Mouse (Mus musculus): ENCODE data around the gene Slit1. TPM values are rescaled to one million over a fixed set of nuclear protein-coding genes. Genes with fewer than 3 reads are reported as not detected.

Gene Slit1
- polyA plus RNA-seq, 1 experiment from 2014 or later: 13.4 TPM

DNA sequence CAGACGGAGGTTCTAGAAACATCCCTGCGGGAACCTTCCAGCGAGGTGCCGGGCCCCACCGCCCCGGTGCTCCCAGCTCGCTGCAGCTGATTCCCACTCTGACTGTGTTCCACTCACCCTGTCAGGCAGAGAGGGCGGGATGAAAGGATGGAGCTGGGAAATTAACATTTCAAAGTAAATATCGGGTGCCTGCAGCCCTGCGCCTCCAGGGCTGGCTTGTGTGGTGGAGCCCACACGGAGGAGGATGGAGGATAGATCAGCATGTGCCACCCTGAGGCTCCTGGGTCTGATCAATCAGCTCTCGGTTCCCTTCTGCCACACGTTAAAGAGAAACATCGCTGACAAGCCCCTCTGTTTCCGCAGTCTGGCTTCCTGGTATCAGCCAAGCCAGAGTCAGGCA is 64.4 kb downstream of the Slit1 start:
- no peaks in the 10 kb centered on the region for H3K36me3 ChIP-seq
- H3K9me3 ChIP-seq (replicated peaks): no peaks in the 10 kb centered on the region
- H3K4me1 ChIP-seq: peaks cover 71% of the 10 kb centered on the region
- WGBS: 23% methylated on average over 15 of the region's 15 CpGs
- peaks cover 87% of the 10 kb centered on the region for H3K27me3 ChIP-seq (ENCODE audit: low read depth, poor library complexity, severe bottlenecking)
- H3K4me3 ChIP-seq: 0 out of 2 replicates have a peak overlapping the region, but pooled peaks have one; percentile 26
- no peak for DNase-seq (ENCODE audit: low spot score)
- peak overlapping the region; percentile 66 for H3K27ac ChIP-seq (replicated peaks)

DNA sequence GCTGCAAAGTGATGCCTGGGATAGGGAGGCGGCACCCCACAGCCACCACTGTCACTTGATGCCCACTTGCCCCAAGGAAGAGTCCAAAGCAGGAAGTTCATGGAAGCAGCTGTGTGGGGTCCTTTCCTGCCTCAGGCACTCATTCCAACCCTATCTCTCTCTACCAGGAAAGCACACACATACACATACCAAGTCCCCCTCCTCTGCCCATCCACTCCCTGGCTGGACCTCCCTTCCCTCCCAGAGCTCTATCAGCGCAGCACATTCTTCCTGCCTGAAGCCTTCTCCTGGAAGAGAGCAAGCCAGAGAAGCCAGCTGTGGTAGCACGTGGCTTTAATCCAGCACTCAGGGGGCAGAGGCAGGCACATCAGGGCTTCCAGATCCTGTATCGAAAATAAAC is 65.9 kb downstream of the Slit1 start:
- Histone ChIP-seq H3K27me3 (ENCODE audit: low read depth, poor library complexity, severe bottlenecking) (peaks cover 87% of the 10 kb centered on the region), H3K4me1 (peaks cover 78% of the 10 kb centered on the region), H3K27ac (replicated peaks) (0 out of 2 replicates have a peak overlapping the region, but pooled peaks have one; percentile 24), H3K4me3 (no peak overlapping the region), H3K36me3 (no peaks in the 10 kb centered on the region), H3K9me3 (replicated peaks) (no peaks in the 10 kb centered on the region)
- 69% methylated on average over 4 of the region's 4 CpGs for WGBS
- no peak for DNase-seq (ENCODE audit: low spot score)

DNA sequence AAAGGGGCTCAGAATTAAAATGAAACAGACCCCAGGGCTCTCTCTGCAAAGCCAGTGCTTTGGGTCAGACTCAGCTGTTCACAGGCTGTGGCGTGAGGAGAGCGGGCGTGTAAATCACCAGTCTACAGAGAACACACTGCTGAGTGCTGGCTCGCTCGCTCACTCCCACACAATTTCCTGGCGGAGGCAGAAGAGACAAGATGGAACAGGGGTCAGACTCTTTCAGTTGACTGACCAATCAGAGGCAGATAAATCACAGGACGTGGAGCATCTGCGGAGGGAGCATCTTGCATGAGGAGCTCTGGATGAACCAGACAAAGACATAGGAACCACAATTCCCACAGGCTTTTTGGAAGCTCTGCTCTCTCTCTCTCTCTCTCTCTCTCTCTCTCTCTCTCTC is 67.9 kb downstream of the Slit1 start:
- H3K9me3 ChIP-seq (replicated peaks): no peaks in the 10 kb centered on the region
- H3K27ac ChIP-seq (replicated peaks): peak overlapping the region; percentile 75
- peaks cover 92% of the 10 kb centered on the region for H3K27me3 ChIP-seq (ENCODE audit: low read depth, poor library complexity, severe bottlenecking)
- 86% methylated on average over 8 of the region's 8 CpGs for WGBS
- no peak overlapping the region for H3K4me3 ChIP-seq
- H3K4me1 ChIP-seq: peaks cover 90% of the 10 kb centered on the region
- H3K36me3 ChIP-seq: no peaks in the 10 kb centered on the region
- DNase-seq (ENCODE audit: low spot score): no peak

DNA sequence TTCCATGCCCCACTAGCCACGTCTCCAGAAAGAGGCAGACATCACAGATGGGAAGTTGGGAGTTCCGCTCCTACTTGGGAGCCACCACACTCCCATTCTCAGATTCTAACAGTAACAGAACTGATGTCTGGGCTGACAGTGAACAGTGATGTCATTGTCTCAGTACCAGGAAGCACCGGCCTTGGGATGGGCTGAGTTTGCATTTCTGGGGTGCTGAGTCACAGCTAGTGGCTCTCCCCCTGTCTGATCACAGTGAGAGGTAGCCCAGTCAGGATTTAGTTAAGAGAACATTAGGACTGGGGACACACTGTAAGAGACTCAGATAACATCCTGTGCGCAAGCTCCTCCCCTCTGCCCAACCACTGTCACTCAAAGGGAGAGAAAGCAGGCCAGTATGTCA is 69.1 kb downstream of the Slit1 start:
- Histone ChIP-seq H3K9me3 (replicated peaks) (no peaks in the 10 kb centered on the region), H3K4me3 (no peak overlapping the region), H3K36me3 (no peaks in the 10 kb centered on the region), H3K4me1 (peaks cover 94% of the 10 kb centered on the region), H3K27ac (replicated peaks) (no peak overlapping the region), H3K27me3 (ENCODE audit: low read depth, poor library complexity, severe bottlenecking) (peaks cover 87% of the 10 kb centered on the region)
- WGBS: 85% methylated on average over 4 of the region's 4 CpGs
- DNase-seq (ENCODE audit: low spot score): no peak

DNA sequence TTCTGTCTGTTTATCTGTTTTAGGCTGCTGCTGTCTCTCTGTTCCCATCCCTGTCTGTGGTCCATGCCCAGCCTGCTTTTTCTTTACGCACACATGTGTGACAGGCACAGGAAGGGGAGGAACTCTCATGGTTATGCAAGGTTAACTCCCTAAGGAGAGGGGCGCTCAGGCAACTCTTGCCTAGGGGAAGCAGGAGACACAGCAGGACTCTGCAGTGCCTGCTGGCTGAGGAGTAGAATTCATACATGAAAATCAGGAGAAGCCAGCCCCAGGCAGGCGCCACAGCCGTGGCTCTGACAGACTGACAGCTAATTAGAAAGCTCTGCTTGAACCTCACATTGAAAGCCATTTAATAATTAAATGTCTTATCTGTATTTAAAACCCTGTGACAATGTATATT is 70.6 kb downstream of the Slit1 start:
- no peak for DNase-seq (ENCODE audit: low spot score)
- H3K27me3 ChIP-seq (ENCODE audit: low read depth, poor library complexity, severe bottlenecking): peaks cover 87% of the 10 kb centered on the region
- H3K27ac ChIP-seq (replicated peaks): no peak overlapping the region
- no peak overlapping the region for H3K4me3 ChIP-seq
- no peaks in the 10 kb centered on the region for H3K9me3 ChIP-seq (replicated peaks)
- no peaks in the 10 kb centered on the region for H3K36me3 ChIP-seq
- 48% methylated on average over 4 of the region's 4 CpGs for WGBS
- peaks cover 96% of the 10 kb centered on the region for H3K4me1 ChIP-seq

DNA sequence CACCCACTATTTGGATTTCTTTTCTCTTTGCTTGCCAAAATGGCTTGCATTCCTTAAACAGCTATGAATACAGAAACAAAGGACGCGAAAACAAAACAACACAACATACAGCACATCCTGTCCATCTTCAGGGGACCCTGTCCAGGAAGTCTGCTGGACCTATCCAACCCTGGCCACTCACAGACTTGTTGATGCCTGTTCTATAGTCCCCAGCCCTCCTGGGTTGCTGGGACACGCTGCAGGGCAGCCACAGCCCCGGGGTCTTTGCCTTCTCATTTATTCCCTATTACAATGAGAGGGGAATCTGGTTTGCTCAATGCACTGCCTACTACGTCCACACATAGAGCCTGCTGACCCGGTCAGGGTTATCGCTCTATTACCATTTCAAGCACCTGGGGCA is 72.5 kb downstream of the Slit1 start:
- Histone ChIP-seq H3K4me1 (peaks cover 96% of the 10 kb centered on the region), H3K27me3 (ENCODE audit: low read depth, poor library complexity, severe bottlenecking) (peaks cover 87% of the 10 kb centered on the region), H3K27ac (replicated peaks) (peak overlapping the region; percentile 79), H3K9me3 (replicated peaks) (no peaks in the 10 kb centered on the region), H3K36me3 (no peaks in the 10 kb centered on the region), H3K4me3 (no peak overlapping the region)
- 34% methylated on average over 7 of the region's 7 CpGs for WGBS
- DNase-seq (ENCODE audit: low spot score): peak; percentile 52

DNA sequence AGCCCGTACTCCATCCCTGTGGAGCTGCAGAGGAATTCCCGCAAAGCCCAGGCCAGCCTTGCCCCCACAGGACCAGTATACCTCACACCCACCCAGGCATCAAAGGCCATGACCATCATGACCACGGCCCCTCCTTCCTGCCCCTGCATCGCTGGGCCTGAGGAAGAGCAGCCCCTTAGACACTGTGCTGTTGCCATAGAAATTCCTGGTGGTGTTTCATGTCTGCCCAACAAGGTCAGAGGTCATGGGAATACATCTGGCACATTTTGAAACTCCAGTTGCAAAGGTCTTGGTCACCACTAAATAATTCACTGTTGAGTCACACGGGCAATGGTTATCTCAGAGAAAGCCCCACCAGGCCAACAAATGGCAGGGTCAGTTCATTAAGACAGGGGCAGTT is 73.0 kb downstream of the Slit1 start:
- H3K27me3 ChIP-seq (ENCODE audit: low read depth, poor library complexity, severe bottlenecking): peaks cover 87% of the 10 kb centered on the region
- peak; percentile 70 for DNase-seq (ENCODE audit: low spot score)
- 13% methylated on average over 5 of the region's 5 CpGs for WGBS
- peak overlapping the region; percentile 79 for H3K27ac ChIP-seq (replicated peaks)
- no peaks in the 10 kb centered on the region for H3K36me3 ChIP-seq
- H3K4me1 ChIP-seq: peaks cover 96% of the 10 kb centered on the region
- H3K4me3 ChIP-seq: peak overlapping the region; percentile 25; the same call in 1 of the 2 replicates
- no peaks in the 10 kb centered on the region for H3K9me3 ChIP-seq (replicated peaks)

DNA sequence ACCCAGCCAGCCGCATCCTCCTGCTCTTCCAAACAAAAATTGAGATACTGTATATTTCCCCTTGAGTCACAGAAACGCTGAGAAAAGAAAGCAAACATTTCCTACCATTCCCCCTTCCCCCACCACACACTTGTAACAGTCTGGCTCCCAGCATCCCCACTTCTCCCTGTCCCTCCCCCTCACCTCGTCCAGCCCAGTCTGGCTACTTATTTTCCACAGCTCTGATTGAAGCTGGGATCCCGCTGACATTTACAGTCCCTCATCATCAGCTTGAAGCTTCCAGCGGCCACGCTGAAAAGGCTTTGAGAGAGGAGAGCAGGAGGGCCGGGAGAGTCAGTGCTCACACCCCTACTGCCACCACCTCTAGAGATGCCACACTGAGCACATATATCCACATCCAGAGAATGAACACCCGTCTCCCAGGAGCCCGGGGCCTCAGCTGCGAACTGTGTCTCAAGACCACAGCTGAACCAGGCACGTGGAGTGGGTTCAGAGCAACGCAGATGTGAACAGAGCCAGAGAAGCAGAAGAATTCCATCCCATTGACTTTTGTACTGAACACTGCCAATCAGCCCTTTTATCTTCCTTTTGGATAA is 73.6 kb downstream of the Slit1 start:
- Histone ChIP-seq H3K9me3 (replicated peaks) (no peaks in the 10 kb centered on the region), H3K4me3 (peak overlapping the region; percentile 25; the same call in 1 of the 2 replicates), H3K4me1 (peaks cover 97% of the 10 kb centered on the region), H3K27me3 (ENCODE audit: low read depth, poor library complexity, severe bottlenecking) (peaks cover 87% of the 10 kb centered on the region), H3K36me3 (no peaks in the 10 kb centered on the region), H3K27ac (replicated peaks) (peak overlapping the region; percentile 79)
- 24% methylated on average over 12 of the region's 12 CpGs for WGBS
- peak; percentile 40 for DNase-seq (ENCODE audit: low spot score)

DNA sequence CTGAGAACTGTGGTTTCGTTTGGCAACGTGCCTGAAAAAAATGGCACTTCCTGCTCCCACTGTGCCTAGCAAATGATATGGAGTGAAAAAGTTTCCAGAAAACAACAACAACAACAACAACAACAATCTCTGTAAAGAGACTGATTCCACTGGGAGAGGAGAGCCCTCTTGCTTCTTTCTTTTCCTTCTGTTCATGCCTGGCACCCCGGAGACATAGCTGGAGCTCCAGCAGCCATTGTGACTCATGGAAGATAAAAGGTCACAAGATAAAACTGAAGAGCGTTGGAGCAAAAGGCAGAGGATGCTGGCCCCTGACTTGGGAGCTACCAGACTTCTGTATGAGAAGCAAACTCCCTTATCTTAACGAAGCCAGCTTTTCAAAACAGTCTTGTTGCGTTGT is 75.9 kb downstream of the Slit1 start:
- no peak for DNase-seq (ENCODE audit: low spot score)
- Histone ChIP-seq H3K9me3 (replicated peaks) (no peaks in the 10 kb centered on the region), H3K4me1 (peaks cover 100% of the 10 kb centered on the region), H3K4me3 (no peak overlapping the region), H3K27me3 (ENCODE audit: low read depth, poor library complexity, severe bottlenecking) (peaks cover 85% of the 10 kb centered on the region), H3K27ac (replicated peaks) (no peak overlapping the region), H3K36me3 (no peaks in the 10 kb centered on the region)
- 46% methylated on average over 6 of the region's 6 CpGs for WGBS

DNA sequence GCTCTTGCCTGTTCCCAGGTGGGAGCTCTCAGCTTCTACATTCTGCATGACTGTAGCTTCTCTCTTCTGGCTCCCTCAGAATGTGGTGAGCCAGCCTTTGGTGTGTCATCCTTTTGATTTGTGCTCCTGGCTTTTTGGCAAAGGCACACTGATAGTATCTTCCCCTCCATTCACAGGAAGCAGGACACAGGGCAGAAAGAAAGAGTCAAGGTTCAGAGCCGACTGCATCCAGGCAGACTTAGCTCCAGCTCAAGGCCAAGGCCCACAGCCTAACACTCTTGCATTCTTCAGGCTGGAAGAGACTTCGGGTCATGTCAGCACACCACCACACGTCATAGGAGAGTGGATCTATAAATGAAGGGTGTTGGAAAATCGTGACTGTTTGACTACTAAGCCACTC is 77.5 kb downstream of the Slit1 start:
- 68% methylated on average over 4 of the region's 4 CpGs for WGBS
- Histone ChIP-seq H3K9me3 (replicated peaks) (no peaks in the 10 kb centered on the region), H3K27me3 (ENCODE audit: low read depth, poor library complexity, severe bottlenecking) (peaks cover 88% of the 10 kb centered on the region), H3K4me3 (no peak overlapping the region), H3K36me3 (no peaks in the 10 kb centered on the region), H3K27ac (replicated peaks) (no peak overlapping the region), H3K4me1 (peaks cover 94% of the 10 kb centered on the region)
- no peak for DNase-seq (ENCODE audit: low spot score)

DNA sequence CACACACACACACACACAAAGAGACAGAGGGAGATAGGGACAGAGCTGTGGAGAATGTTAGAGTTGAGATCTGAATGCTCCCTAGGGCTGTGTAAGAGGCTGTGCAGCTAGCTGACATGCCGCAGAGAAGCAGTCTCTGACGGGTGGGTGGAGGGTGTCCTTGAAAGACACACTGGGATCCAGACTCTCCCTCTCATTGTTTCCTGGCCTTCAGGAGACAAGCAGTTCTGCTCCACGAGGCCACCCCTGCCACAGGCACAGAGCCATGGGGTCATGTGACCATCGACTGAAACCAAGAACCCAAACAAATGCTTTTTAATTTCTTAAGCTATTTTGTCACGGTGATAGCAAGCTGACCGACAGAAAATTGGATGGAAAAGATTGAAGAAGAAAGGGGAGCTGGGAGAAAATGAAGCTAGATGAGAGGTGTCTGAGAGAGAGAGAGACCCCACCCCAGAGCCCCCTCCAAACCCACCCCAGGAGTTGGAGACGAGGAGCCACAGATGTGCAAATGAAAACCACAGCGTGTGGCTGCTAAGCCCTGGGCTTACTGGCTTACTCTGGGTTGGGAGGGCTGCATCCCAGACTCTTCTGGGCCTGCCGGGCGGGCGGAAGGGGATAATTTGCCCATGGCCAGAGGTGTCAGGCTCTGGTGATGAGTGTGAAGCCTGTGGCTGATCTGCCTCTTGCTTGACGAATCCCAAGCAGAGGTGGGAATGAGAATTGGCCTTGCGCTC is 79.8 kb downstream of the Slit1 start:
- H3K36me3 ChIP-seq: no peaks in the 10 kb centered on the region
- H3K4me3 ChIP-seq: 0 out of 2 replicates have a peak overlapping the region, but pooled peaks have one; percentile 9
- H3K27ac ChIP-seq (replicated peaks): peak overlapping the region; percentile 55
- no peaks in the 10 kb centered on the region for H3K9me3 ChIP-seq (replicated peaks)
- H3K27me3 ChIP-seq (ENCODE audit: low read depth, poor library complexity, severe bottlenecking): peaks cover 99% of the 10 kb centered on the region
- peak; percentile 53 for DNase-seq (ENCODE audit: low spot score)
- 5% methylated on average over 13 of the region's 13 CpGs for whole genome bisulfite sequencing
- peaks cover 91% of the 10 kb centered on the region for H3K4me1 ChIP-seq

DNA sequence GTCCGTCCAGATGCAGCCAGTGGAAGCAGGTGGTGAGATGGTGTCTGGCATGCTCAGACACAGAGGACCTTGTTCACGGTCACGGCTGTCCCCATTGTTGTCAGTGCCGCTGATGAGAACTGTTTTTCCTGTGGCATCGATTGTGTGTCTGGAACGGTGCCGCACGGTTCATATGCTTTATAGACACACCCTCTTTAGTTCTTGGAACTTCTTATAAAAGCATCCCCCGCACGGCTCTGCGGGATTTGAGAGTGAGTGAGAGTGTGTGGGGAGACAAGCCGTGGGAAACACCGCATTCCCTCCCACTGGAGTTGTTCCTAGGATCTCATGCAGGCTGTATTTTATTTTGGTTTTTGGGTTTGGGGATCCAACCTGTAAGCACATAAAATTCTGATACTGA is 82.0 kb downstream of the Slit1 start:
- 85% methylated on average over 13 of the region's 13 CpGs for WGBS
- peaks cover 91% of the 10 kb centered on the region for H3K4me1 ChIP-seq

DNA sequence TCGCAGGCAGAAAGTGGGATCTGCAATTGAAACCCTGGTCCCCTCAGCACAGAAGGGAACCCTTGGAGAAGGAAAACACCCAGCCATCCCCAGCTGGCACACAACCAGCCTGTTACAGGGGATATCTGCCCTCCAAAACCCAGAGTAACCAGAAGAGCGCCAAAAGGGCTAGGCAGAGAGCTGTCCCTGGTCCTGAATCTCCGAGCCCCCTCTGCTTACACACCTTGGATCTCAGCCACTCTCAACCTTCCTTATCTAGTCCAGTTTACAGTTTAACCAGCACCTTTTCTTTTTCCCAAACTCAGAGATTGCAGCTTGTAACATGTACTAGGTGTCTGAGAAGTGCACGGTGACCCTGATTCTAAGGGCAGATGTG is 82.5 kb downstream of the Slit1 start:
- no peaks in the 10 kb centered on the region for H3K9me3 ChIP-seq (replicated peaks)
- H3K27me3 ChIP-seq (ENCODE audit: low read depth, poor library complexity, severe bottlenecking): peaks cover 99% of the 10 kb centered on the region
- no peak overlapping the region for H3K27ac ChIP-seq (replicated peaks)
- H3K4me3 ChIP-seq: no peak overlapping the region
- DNase-seq (ENCODE audit: low spot score): peak; percentile 60
- H3K4me1 ChIP-seq: peaks cover 91% of the 10 kb centered on the region
- no peaks in the 10 kb centered on the region for H3K36me3 ChIP-seq
- WGBS: 27% methylated on average over 4 of the region's 4 CpGs

More for the DNA sequence above, 82.0 kb downstream of the Slit1 start:
- DNase-seq (ENCODE audit: low spot score): no peak
- H3K4me3 ChIP-seq: no peak overlapping the region
- H3K9me3 ChIP-seq (replicated peaks): no peaks in the 10 kb centered on the region
- peaks cover 99% of the 10 kb centered on the region for H3K27me3 ChIP-seq (ENCODE audit: low read depth, poor library complexity, severe bottlenecking)
- H3K27ac ChIP-seq (replicated peaks): no peak overlapping the region
- H3K36me3 ChIP-seq: no peaks in the 10 kb centered on the region

Data from midbrain, embryonic 10.5 days (tissue).